Mouse (Mus musculus) adrenal gland, adult (tissue): ENCODE results near the gene Socs3.

Experiments used
- DNase-seq, 2 experiments: peaks; one replicate each; pipeline ENCODE4 v3.0.0; 2022 to 2023; ENCODE audit warnings: low spot score in 1 of 2; ENCODE audit not compliant: inconsistent age in 2 of 2

Gene Socs3

DNA sequence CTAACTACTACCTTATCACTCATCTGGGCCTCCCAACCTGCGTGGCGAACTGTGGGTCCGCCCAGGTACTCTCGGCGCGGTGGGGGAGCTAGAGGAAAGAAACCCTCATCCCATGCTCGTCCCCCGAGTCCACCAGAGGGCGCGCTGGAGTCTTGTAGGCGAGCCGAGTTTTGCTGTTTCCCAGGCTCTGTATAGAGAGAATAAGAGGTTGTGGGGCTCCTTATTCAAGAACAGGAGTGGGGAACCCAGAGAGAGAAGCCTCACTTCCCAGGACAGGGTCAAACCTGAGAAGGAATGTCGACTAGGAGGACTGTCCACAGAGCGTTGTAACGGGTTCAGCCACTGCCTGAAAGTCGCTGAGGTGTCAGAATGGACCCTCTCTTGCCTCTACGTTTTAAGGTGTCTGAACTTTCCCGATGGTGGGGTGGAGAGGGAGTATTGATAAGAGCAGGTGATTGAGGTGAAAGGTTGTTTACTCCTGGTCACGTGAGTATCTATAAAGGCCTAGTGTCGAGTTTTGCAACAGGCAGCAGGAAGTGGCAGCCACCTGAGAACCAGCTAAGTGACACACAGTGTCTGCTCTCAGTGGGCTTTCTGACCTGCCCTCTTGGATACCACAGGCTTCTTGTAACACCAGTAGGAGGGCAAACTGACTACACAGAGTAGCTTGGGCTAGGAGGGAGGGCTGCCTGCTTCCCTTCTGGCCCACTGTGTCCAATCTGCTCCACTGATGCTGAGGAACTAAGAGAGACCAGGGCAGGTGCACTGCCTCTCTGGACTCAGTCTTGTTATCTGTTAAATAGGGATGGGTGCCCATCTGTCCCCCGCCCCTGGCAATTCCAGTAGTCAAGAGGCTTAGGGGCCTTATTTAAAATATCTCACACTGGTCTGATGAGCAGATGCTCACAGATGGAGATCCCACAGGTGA is at the start of gene Socs3:
Socs3 (minus strand) TSS at position 103 of the 928 bp plus-strand sequence.
- peak; percentile 90 to 97 for DNase-seq

DNA sequence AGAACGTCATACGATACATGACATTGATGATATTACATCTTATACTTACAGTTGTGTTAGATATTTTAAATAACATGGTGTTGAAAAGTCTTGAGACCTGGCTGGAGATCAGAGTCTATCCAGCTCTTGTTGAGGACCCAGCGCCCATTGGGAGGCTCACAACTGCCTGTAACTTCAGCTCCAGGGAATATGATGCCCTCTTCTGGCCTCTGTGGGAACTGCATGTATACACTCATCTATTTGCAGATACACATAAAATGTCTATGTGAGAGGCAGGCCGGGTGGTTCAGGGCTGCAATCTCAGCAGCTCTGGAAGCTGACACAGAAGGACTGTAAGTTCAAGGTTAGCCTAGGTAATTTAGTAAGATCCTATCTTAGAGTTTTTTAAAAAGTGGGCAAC is 48.5 kb upstream of the Socs3 start:
- DNase-seq, result peak in 1 of 2 experiments; percentile 66

DNA sequence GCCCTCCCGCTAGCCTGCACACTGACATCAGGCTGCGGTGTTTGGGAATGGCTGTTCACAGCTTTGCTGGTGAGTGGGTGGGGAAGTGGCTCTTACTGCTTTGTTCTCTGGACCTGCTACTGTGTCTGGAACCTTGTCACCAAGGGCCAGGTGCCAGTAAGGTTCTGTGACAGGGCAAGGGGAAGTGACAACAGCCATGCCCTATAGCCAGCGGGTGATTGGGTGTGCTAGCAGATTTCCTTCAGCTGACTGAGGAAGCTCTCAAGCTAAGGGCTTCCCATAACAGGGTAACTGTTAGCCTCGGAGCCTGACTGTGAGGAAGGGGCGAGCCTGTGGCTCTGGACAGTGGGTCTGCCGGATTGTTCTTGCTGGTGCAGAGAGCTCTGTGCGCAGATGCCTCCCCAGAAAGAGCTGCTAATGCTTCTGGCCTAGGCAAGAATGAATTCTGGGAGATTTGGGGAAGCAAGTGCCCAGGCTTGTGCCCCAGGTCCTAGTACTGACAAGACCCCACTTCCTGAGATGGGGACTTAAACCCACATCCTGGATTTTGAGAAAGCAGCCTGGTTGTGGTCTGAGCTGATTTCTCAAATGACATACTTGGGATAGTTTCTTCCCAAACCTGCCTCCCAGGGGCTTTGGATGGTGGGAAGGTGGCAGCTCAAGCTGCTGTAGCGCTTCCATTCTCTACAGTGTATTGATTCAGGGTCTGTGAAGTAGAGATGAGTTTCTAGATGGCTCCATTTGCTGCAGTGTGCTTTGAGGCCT is 45.7 kb upstream of the Socs3 start:
- DNase-seq, result no peak

DNA sequence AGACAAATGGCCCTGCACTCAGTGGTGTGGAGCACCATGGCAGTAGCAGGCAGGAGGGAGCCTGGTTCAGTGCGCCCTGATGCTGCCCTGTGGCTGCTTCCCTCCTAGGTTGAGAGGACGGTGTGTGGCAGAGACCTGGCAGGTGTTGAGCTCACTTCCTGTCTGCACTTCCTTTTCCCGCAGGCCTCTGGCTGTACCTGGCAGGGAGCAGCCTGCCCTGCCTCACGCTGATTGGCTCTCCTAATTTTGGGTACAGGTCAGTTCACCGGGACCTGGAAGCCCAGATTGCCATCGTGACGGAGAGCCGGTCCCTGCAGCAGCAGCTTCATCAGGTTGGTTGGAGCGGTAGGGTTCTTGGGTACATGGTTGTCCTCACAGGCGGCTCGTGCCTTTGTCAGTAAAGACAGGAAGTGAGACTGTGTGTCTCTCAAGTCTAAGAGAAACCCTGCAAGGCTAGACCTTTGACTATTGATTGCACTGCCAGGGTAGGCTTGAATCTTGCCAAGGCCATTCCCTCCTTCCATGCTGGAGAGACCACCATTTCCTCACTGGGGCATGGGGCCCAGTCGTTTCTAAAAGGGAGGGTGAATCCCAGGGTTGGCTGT is 44.6 kb upstream of the Socs3 start:
- DNase-seq, result peak in 1 of 2 experiments; percentile 33

DNA sequence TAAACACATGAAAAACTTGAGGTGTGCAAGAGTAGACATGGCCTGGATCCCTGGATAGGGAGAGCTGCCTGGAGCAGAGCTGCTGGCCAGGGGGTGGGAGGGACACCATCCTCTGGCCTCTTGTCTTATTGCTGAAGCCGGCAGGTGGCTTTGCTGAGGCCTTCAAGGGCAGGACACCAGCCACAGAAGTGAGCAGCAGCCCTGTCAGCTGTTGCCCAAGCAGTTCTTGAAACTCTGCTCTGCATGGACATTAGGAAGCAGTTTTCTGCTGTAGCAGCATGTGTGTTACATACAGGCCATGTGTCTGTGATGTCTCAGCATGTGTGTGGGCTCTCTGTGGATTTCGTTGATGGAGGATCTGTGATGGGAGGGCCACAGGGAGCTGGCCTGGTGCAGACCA is 43.5 kb upstream of the Socs3 start:
- DNase-seq, result peak in 1 of 2 experiments; percentile 24

DNA sequence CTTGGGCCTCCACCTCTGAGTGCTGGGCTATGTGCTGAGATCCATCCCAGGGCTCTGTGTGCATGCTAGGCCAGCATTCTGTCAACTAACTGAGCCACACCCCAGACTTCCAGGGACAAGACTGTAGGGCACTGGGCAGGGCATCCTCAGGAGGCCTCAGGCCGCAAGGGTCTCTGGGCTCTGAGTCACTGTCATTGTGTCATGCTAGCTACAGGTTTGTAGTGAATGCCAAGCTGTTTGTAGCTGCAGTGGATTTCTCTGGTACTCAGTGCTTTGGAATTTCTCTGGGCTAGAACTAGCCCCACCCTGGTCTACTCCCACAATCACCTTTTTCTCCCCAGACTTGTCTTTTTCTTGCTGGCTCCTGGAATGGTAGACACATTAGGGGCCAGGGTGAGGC is 42.7 kb upstream of the Socs3 start:
- DNase-seq, result peak in 1 of 2 experiments; percentile 59

DNA sequence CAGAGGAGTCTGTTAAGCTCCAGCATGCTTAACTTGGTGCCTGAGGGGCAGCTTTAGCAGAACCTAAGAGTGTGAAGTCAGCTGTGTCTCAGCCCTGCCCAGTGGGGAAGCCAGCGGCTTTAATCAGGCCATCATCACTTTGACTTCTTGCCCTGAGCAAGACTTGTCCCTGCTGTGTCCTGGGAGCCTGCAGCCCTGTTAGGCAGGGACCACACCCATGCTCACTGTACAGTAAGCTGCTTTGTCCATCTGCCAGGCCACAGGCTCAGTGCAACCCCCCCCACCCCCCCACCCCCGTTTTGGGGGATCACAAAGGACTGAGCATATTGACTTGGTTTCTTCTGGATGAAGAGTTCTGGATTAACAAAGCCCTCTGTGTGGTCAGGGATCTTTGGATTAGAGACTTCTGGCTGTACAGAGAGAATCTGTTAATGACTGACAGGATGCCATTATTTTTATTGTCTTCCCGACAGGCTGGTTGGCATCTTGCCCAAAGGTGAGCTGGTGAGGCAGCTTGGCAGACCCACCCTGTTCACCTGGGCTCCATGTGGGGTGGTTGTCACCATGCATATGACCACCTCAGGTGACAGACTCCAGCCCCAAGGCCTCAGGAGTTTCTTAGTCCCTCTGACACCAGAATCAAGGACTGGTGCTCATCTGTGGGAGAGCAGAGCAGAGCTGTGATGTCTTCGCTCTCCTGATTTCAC is 40.2 kb upstream of the Socs3 start:
- peak in 1 of 2 experiments; percentile 24 for DNase-seq

DNA sequence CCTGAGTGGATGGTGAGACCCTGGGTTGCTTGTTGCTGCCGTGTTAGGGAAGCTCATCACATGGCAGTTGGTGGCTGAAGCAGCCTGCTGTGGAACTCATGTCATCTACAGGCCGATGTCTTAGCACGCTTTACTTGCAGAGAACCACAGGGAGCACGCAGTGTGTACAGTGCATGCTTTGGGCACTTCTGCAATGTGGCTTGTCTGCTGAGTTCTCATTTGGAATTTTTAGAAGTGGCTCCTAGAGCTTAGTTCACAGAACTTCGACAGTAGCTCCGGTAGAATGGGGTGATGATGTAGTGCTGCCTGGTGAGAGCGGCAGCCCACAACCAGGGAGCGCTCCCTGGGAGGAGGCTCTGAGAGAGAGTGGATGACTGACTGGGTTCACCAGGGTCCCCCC is 39.0 kb upstream of the Socs3 start:
- DNase-seq, result no peak

DNA sequence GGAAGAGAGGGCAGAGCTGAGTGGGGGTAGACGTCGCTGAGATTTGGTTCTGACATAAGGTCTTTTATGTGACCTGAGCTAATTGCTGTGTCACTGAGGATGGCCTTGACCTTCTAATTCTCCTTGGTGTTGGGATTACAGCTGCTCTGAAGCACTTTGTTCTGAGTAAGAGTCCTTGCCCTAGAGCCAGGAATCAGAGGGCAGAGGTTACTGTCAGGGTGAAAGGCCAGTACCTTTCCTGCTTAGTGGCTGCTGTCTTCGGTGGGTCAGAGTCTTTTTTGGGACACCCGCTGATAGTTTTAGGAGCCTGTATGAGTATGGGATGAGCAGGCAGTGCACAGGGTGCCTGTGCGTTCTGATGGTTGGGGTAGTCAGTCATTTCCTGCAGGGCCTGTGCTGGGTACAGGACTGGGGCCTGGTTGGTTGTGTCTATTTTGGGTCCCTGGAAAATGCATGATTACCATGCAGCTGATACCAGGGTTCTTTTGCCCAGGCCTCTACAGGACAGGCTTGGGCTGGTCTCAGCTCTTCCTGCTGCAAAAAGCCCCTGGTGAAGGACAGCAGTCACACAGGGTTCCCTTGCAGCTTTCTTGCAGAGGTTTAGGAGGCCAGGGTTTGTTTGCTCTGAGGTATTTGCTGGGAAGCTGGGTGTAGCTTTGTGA is 38.4 kb upstream of the Socs3 start:
- DNase-seq, result peak; percentile 63 to 86

DNA sequence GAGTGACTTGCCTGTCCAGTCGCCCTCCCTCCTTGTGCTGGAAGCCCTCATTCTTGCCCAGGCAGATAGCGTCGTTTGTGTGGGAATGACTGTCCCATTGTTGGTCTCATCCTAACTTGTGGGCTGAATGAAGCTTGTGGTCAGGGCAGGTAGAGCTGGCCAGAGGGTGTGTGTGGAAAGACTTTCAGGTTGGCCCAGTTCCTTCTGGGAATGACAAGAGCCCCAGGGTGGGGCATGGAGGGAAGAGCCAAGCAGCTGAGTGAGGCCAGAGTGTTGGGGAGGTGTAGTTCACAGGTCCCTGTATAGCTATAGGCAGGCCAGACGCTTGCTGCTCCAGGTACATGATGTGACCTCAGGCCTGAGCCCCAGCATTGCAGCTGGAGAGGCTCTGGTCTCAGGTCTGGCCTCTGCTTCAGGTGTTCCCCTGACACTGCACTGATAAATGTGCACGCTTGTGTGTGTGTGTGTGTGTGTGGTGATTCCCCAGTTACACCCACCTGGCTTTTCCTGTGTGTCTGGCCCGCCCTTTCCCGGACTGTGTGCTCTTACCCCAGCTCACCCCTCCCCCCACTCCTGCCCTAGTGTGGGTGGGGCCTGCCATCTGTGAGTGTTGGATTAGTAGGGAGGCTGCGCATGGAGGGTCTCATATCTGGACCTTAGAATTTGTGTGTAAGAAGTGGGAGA is 37.8 kb upstream of the Socs3 start:
- peak in 1 of 2 experiments; percentile 56 for DNase-seq

DNA sequence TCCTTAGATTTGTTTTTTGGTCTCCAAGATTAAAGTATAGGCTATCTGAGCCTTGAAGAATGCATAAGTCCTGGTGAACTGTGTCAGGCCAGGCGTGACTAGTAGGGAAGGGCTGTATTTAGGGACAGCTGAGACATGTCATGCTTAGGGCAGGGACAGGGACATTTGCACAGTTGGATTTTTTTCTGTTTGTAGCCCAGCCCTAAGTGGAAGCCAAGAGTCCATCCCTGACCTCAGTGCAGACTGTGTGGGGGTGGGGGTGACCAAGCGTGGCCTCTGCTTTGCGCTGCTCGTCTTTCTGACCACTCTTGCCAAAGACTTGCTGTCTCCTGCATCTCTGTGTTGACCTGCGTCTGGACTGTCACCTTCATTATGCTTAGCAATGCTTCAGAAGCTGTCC is 34.4 kb upstream of the Socs3 start:
- DNase-seq, result peak in 1 of 2 experiments; percentile 67

DNA sequence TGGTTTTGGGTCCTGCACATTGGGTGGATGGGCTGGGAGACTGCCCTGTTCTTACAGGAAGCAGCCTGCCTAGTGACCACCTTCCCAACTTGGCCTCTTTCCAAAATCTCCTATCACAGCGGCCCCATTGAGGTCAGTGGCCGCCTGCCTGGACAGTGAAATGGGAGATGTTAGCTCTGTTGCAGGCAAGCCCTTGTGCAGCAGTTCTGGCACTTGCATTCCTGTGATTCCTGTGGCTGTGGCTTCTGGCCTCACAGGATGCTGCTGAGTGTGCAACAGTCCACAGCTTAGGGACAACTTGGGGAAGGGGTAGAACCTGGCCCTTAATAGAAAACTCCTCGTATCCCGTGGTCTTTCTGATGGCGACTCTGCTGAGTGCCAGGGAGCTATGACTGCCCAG is 33.9 kb upstream of the Socs3 start:
- peak; percentile 48 to 66 for DNase-seq

DNA sequence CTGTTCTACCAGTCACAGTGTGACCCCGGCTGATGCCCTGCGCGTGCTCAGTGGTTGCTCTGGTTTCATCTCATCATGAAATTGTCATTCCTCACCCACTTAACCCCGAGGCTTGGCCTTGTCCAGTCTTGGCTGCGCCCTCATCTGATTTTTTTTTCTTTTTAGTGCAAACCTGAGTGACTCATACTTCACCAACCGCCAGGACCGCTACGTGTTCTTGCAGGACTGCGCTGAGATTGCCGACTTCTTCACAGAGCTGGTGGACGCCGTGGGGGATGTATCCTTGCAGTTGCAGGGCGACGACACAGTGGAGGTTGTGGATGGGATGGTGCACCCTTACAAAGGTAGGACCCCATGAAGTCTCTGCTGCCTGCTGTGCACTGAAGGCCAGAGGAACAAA is 33.3 kb upstream of the Socs3 start:
- peak; percentile 82 to 89 for DNase-seq

DNA sequence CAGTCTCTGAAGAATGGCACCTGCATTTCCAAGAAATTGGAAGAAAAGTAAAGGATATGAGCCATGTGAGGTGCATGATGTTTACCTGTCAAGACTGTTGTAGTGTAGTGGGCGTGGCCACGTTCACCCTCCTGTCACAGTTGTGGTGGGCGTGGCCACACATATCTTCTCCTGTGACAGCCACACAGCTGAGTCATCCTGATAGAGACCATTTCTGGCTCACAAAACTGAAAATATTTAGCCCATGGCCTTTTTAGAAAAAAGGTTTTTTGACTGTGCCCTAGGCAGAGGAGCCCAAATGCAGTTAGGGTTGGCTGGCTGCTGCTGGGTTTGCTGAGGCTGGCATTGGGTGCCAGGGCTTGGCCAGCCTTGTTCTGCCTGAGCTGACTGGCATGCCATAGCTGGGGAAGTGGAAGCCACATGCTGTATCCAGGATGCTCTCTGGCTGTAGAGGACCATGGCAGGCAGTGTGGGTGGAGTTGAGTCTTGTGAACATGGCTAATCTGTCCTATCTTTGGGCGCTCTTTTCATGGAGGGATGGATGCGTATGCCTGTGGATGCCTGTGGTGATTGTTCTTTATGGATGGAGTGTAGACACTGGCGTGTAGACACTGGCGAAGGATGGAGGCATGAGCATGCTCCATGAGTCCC is 30.8 kb upstream of the Socs3 start:
- peak; percentile 66 to 85 for DNase-seq

DNA sequence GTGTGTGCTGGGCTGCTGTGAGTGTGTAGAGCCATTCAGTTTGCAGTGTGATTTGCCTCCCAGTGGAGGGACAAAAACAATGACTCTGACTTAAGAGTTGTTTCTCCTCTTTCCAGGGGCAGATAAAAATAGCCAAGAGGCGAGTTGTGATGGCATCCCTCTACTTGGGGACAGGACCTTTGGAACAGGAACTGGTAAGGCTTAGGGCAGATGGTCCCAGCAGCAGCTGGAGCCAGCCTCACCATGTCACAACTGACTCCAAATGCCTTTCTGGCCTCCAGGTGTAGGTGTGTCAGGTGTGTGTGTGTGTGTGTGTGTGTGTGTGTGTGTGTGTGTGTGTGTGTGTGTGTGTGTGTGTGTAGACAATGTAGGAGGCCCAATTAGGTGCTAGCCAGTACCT is 30.2 kb upstream of the Socs3 start:
- DNase-seq, result no peak

DNA sequence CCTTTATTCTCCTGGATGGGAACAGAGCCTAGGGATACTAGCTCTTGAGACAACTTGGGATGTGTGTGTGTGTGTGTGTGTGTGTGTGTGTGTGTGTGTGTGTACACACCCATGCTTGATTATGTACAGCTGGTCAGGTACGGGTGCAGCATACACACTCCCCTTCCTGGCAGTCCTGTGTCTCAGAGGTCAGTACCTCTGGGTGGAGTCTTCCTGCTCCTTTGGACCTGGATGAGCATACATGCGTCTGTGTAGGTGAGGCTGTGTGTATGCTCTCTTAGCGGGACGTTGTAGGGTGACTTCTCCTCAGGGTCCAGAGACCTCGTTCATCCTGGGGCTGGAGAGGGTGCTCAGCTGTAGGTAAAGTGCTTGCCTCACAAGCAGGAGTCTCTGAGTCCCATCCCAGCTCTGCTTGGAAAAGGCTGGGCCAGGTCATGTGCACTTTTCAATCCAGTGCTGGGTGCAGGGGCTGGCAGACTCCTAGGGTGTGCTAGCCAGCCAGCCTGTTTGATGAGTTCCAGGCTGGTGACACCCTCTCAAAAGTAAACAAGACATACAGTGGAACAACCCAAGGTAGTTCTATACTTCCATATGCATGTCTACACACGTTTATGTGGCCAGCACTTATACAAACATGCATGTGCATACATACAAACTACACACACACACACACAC is 29.6 kb upstream of the Socs3 start:
- no peak for DNase-seq

DNA sequence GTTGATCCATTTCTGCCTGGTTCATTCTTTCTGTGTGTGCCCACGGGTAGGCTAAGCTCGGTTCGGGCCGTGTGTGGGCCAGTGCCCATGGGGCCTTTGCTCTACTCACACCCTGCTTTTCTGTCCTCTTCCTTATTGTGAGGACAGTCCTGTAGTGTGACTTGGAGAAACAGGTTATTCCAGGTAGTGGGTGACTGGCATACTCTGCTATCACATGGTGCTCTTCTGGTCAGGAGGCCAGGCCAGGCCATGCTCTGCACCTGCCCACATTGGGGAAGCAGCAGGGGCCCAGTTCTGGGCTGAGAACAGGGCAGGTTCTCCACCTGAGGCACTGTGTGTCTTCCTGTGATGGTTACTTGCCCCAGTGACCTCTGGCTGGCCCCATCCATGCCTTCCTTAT is 28.5 kb upstream of the Socs3 start:
- DNase-seq, result no peak

DNA sequence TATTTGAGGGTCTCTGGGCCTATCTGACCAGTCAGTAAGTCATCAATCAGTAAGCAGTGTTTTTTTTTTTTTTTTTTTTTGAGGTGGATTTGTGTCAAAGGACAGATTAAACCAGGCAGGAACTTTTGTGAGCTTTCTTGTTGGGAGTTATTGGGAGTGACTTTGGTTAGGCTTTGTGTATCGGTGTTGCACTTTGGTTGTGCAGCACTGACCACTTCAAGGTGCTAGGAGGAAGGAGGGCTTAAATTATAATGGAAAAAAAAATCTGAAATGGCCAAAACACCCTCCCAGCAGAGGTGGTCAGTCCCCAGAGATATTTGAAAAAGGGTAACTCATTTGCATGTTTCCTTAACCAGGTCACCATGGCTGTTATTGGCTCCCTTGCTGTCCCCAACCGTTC is 27.2 kb upstream of the Socs3 start:
- DNase-seq, result no peak

DNA sequence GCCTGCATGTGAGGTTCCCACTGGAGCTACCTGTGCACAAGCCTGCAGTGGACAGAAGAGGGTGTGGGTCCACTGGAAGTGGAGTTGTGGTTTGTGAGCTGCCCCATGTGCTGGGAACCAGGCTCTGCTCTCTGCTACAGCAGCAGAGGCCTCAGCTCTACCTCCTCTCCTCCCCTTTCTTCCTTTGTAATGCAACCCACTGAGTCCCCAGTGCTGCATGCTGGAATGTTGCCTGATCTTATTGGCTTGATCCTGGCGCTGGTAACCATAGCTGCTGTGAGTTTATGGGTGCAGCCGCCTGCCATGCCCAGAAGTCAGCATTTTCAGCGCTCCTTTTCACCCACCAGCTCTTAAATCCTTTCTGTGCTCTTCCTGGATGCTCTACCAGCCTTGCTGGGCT is 26.2 kb upstream of the Socs3 start:
- DNase-seq, result no peak
